Mouse (Mus musculus) stomach, embryonic 14.5 days (tissue): ENCODE results near the gene Gng8. TPM values are rescaled to one million over a fixed set of nuclear protein-coding genes. Genes with fewer than 3 reads are reported as not detected.

ENCODE experiments used
- ATAC-seq: fragments of 200-750 bp; cut with Nextera tagmentation; 2 replicates; pipeline ENCODE4 v1.8.0; 2017; ENCODE audit warnings: low read depth, moderate TSS enrichment; ENCODE audit not compliant: insufficient number of reproducible peaks, insufficient read depth, low FRiP score
- H3K27ac ChIP-seq: fragments of 300-500 bp; sonication (generic); 2 replicates; pipeline ENCODE4 v1.5.1; 2014; ENCODE audit warnings: mild to moderate bottlenecking, low read length, moderate library complexity, mixed read lengths
- H3K27me3 ChIP-seq: fragments of 300-500 bp; sonication (generic); 2 replicates; pipeline ENCODE4 v1.6.1; 2014; ENCODE audit warnings: low read length, control low read depth, mixed read lengths; ENCODE audit not compliant: control insufficient read depth, insufficient read depth
- H3K36me3 ChIP-seq: fragments of 300-500 bp; sonication (generic); 2 replicates; pipeline ENCODE4 v1.6.1; 2014; ENCODE audit warnings: mild to moderate bottlenecking, control low read depth, low read length, moderate library complexity, mixed read lengths; ENCODE audit not compliant: control insufficient read depth, insufficient read depth
- H3K4me1 ChIP-seq: fragments of 300-500 bp; sonication (generic); 2 replicates; pipeline ENCODE4 v1.6.1; 2014; ENCODE audit warnings: low read length, control low read depth, mixed read lengths; ENCODE audit not compliant: control insufficient read depth, insufficient read depth
- H3K4me2 ChIP-seq: fragments of 300-500 bp; sonication (generic); replicated peaks from 2 replicates; pipeline ENCODE4 v1.6.1; 2014; ENCODE audit warnings: low read depth, low read length, control low read depth
- H3K4me3 ChIP-seq: fragments of 300-500 bp; sonication (generic); 2 replicates; pipeline ENCODE4 v1.5.1; 2014; ENCODE audit warnings: low read depth, low read length, control low read depth
- H3K9ac ChIP-seq: fragments of 300-500 bp; sonication (generic); replicated peaks from 2 replicates; pipeline ENCODE4 v1.6.1; 2014; ENCODE audit warnings: low read depth, mild to moderate bottlenecking, control low read depth, low read length, moderate library complexity, mixed read lengths
- H3K9me3 ChIP-seq: fragments of 300-500 bp; sonication (generic); 2 replicates; pipeline ENCODE4 v1.6.1; 2016; ENCODE audit warnings: low read depth, low read length, control low read depth; ENCODE audit not compliant: control insufficient read depth
- WGBS: fragments of 180-500 bp; shearing (Covaris S2); extraction: QIAGEN DNeasy Blood & Tissue Kit; methylation state at CpG from one replicate; pipeline ENCODE4 v1.1.7; 2014; 5-methylcytosine and 5-hydroxymethylcytosine counted together
- polyA plus RNA-seq: library from polyadenylated mRNA; unstranded; fragments of >200 nt; fragmentation: Nextera tagmentation; extraction: Ambion mirVana; gene quantifications from 2 replicates; pipeline ENCODE4 v1.2.1, GENCODE M21; 2014

Gng8 gene
- polyA plus RNA-seq, 1 experiment from 2014 or later, result 12.8 TPM

DNA sequence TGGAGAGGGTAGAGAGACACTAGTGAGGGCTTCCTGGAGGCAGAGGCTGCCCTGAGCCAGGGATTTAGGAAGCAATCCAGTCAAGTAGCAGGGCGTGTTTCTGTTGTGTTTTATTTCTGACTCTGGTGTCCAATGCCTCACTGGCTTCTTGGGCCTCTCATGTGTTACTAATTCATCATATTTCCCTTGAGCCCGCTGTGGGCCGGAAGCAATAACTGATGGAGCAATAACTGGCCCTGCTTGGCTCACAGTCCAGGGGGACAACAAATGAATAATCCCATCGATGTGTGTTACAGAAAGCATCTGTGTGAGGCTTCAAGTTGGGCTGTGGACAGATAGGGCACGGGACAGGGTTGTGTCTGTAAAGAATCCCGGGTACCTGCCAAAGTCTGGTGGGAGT lies 20.8 kb downstream of the Gng8 start:
- no peak for ATAC-seq

DNA sequence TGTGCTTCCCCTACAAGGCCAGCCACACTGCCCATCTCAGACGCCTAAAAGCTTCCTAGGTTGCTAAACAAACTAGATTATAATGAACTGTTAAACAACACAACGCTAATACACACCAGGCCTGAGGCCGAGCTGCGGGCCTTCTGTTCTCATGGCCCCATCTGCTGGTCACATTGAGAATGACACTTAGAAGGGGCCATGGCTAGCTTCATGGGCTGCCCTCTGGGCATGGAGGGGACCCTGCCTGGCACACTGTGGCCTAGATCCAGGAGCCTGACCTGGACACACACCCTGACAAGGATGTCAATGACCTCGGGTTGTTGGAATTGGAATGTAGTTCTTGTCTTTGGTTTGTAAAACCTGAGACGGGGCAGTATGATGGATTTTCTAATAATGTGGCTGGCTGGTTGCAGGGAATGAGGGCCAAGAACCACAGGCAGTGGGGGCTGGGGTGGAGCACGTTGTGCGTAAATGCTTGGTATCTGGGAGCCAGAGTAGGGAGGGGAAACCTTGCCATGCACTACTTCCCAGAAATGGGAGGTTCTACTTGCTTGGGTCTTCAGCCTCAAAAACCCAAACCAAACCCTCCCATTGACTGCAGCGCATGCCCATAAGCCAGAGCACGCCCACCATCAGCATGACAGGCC lies 22.3 kb downstream of the Gng8 start:
- H3K4me3 ChIP-seq, result no peak overlapping the region
- no peak overlapping the region; the same call in 1 of the 2 replicates for H3K9ac ChIP-seq
- H3K36me3 ChIP-seq, result peaks cover 46% of the 10 kb centered on the region
- peaks cover 5% of the 10 kb centered on the region; the same call in 1 of the 2 replicates for H3K4me1 ChIP-seq
- H3K4me2 ChIP-seq, result no peak overlapping the region
- H3K27me3 ChIP-seq, result no peaks in the 10 kb centered on the region
- H3K27ac ChIP-seq, result no peak overlapping the region
- ATAC-seq, result peak; percentile 59; the same call in 1 of the 2 replicates
- no peaks in the 10 kb centered on the region for H3K9me3 ChIP-seq
- 29% methylated on average over 10 of the region's 10 CpGs for WGBS

More for the DNA sequence above, 20.8 kb downstream of the Gng8 start:
- Histone ChIP-seq H3K4me3 (no peak overlapping the region), H3K27ac (no peak overlapping the region), H3K9me3 (no peaks in the 10 kb centered on the region), H3K36me3 (peaks cover 30% of the 10 kb centered on the region), H3K4me1 (peaks cover 17% of the 10 kb centered on the region), H3K9ac (no peak overlapping the region), H3K4me2 (no peak overlapping the region), H3K27me3 (no peaks in the 10 kb centered on the region)
- WGBS, result 61% methylated on average over 6 of the region's 6 CpGs

DNA sequence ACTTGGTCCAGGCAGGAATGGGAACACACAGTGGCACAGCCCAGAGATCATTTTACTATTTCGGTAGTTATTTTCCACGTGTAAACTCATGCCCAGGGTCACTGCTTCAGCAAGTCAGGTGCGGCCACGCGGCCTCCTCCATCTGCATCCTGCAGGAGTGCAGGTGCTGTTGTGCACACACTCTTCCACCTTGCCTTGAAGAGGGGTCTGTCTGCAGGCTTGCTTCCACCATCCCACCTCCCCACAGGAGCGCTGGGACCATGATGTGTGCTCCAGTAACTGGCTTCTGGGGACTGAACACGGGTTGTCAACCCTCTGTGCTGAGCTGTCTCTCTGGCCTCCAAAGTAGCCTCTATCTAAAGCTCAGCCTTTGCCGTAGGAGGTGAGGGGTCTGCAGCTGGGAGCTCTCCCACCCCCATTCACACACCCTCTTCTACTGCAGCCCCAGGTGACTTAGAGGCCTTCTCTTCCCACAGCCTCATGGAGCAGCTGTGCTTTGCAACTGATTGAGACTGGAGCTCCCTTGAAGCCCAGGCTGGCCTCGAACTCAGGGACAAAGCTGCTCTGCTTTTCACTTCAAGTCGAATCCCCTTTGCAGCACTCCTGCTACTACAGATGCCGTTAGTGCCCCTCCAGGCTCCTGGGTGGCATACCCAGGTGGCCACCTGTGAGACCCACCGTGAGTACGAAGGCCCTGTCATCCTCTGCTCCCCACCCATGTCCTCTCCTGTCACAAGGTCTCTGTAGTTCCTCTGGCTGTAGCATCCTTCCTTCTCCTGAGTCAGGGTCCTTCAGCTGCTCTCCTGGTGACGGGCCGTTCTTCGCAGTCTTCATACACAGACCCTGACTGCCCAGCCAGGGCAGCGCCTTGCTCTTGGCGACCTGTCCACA lies 23.1 kb downstream of the Gng8 start:
- Histone ChIP-seq H3K27me3 (no peaks in the 10 kb centered on the region), H3K9me3 (no peaks in the 10 kb centered on the region), H3K27ac (no peak overlapping the region), H3K36me3 (peaks cover 54% of the 10 kb centered on the region), H3K9ac (0 out of 2 replicates have a peak overlapping the region, but pooled peaks have one; percentile 21), H3K4me1 (peaks cover 2% of the 10 kb centered on the region; the same call in 1 of the 2 replicates), H3K4me3 (no peak overlapping the region), H3K4me2 (no peak overlapping the region)
- 81% methylated on average over 18 of the region's 18 CpGs for WGBS
- no peak for ATAC-seq

DNA sequence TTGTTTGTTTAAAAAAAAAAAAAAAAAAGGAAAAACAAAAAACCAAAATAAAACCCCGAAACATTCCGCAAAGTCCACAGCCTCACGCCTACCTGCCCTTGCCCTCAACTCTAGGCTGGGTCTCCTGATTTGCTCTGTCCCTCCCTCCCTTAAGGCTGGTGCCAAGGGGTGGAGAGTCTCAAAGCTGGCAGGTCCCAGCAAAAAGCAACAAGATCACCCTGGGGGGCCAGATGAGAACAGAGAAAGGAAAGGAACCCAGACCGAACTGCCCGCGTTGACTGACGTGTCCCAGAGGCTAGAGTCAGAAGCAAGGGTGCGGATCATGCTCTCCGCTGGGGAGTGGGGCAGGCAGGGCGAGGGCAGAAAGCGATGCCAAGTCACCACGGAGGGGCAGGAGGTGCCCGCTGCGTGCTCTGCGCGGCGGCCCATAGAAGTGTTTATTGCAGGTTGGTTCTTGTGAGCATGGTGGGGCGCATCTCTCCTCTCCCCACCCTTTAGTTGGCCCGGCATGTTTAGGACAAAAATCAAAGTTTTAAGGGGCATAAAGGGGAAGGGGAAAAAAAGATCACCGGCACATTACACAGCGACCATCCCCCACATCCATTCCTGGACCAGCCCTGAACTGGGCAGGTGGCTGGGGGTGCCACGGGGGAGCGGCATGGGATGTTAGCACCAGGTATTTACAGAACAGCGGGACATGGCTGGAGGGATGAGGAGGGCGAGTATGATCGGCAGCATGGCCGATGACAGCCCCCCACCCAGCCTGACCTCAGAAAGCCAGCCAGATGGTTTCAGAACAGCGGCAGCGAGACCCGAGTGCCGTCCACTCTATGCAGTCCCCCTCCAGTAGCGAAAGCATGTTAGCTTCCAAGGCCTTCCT lies 24.1 kb downstream of the Gng8 start:
- 90% methylated on average over 30 of the region's 32 CpGs for WGBS

DNA sequence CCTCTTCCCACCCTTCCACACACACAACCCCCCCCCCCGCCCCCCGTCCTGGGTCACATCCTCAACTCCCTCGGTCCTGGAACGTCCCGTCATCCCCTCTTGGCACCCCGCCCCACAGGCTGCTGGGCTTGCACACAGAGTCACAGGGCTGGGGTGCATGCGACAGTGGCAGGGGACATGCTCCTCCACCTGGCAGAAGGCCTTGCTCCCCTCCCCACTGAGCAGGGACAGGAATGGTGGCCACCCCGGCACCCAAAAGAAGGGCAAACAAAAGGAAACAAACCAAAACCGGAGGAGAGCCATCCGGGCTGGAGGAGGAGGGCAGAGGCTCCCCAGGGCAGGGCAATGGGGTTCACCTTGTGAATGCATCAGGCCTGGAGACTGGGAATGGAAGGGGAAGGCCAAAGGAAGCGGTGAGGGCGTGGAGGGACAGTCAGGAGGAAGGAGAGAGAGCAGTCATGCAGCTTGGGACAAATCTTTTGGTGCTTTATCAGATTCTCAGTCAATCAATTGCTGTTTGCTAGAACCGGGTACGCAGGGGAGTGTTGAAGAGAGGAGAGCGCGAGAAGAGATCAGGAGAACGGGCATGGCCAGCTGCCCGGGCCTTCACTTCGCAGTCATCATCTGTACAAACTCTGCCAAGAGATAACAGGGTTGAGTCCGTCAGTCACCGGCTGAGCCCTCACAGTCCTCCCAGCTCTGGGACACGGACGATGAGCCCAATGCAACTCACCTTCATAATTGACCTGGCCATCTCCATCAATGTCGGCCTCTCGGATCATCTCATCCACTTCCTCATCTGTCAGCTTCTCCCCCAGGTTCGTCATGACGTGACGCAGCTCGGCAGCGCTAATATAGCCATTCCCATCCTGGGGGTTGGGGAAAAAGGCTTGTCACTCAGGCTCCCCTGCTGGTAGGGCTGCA lies 25.0 kb downstream of the Gng8 start:
- no peak overlapping the region for H3K27ac ChIP-seq
- peaks cover 60% of the 10 kb centered on the region for H3K36me3 ChIP-seq
- no peaks in the 10 kb centered on the region for H3K27me3 ChIP-seq
- H3K4me2 ChIP-seq, result no peak overlapping the region
- 75% methylated on average over 30 of the region's 30 CpGs for WGBS
- H3K4me1 ChIP-seq, result peaks cover 18% of the 10 kb centered on the region
- ATAC-seq, result no peak
- H3K4me3 ChIP-seq, result no peak overlapping the region
- H3K9me3 ChIP-seq, result no peaks in the 10 kb centered on the region
- H3K9ac ChIP-seq, result no peak overlapping the region

More for the DNA sequence above, 24.1 kb downstream of the Gng8 start:
- Histone ChIP-seq H3K36me3 (peaks cover 60% of the 10 kb centered on the region), H3K4me2 (no peak overlapping the region), H3K27ac (no peak overlapping the region), H3K9me3 (no peaks in the 10 kb centered on the region), H3K4me1 (peaks cover 9% of the 10 kb centered on the region), H3K27me3 (no peaks in the 10 kb centered on the region), H3K4me3 (no peak overlapping the region), H3K9ac (no peak overlapping the region)
- no peak for ATAC-seq

DNA sequence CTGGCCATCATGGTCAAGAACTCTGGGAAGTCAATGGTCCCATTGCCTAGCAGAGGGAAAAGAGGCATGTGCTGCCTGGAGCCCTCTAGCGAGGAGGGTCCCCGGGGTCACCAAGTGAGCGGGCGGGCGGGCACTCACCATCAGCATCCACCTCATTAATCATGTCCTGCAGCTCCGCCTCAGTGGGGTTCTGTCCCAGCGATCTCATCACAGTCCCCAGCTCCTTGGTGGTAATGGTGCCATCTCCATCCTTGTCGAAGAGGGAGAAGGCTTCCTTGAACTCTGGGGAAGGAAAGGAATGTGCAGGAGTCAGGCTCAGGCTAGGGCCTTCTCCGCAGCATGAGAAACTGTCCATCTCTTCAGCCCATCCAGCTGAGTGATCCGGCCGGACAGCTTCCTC lies 25.9 kb downstream of the Gng8 start:
- no peak overlapping the region for H3K4me3 ChIP-seq
- peaks cover 27% of the 10 kb centered on the region for H3K4me1 ChIP-seq
- WGBS, result 57% methylated on average over 11 of the region's 11 CpGs
- H3K36me3 ChIP-seq, result peaks cover 60% of the 10 kb centered on the region
- no peak overlapping the region for H3K27ac ChIP-seq
- H3K9me3 ChIP-seq, result no peaks in the 10 kb centered on the region
- no peak overlapping the region for H3K4me2 ChIP-seq
- no peak overlapping the region; the same call in 1 of the 2 replicates for H3K9ac ChIP-seq
- no peak for ATAC-seq
- no peaks in the 10 kb centered on the region for H3K27me3 ChIP-seq

DNA sequence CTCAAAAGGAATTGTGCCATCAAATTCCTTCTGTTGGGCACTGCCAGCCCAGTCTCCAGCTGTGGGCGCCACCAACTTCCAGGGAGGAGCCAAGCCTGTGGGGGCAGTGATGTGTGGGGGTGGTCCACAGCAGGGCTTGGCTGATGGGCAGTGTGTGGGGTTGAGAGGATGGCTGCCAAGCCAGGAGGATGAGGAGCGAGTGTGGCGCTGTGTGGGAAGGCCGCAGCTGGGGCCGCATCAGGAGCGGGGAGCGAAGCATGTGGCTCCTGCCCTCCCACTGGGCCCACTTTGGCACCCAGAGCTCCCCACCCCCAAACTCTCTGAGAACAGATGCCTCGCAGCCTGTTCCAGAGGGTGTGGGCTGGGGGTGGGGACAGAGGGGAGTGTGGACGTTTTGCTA lies 26.4 kb downstream of the Gng8 start:
- Histone ChIP-seq H3K27me3 (no peaks in the 10 kb centered on the region), H3K9ac (no peak overlapping the region), H3K27ac (no peak overlapping the region), H3K4me3 (no peak overlapping the region), H3K9me3 (no peaks in the 10 kb centered on the region), H3K36me3 (peaks cover 60% of the 10 kb centered on the region), H3K4me2 (no peak overlapping the region), H3K4me1 (peaks cover 31% of the 10 kb centered on the region)
- WGBS, result 73% methylated on average over 9 of the region's 9 CpGs
- ATAC-seq, result no peak
